Mouse (Mus musculus) lung, postnatal 0 days (tissue): ENCODE results near the gene Dhcr24.
A peak's percentile ranks its signal among the peaks of the same experiment; 100 is the strongest.

Experiments used
- CTCF ChIP-seq: IDR thresholded peaks from 2 replicates; pipeline ENCODE4 v1.5.1; 2016; ENCODE audit warnings: antibody characterized with exemption, mild to moderate bottlenecking
- EP300 ChIP-seq: IDR thresholded peaks from 2 replicates; pipeline ENCODE4 v1.6.1; 2016; ENCODE audit warnings: antibody characterized with exemption, mild to moderate bottlenecking, control low read depth

DNA sequence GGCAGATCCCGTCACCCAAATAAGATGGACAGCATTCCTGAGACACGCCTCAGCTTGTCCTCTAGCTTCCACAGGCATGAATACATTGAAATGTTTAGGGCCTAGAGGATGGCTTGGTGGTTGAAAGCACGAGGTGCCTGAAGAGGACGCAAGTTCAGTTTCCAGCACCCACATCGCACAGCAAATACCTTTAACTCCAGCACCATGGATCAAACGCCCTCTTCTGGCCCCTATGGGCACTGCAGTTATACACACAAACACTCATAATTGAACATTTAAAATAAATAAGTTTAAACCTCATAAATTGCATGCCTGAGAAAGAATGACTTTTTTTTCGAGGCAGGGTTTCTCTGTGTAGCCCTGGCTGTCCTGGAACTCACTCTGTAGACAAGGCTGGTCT, 32.8 kb downstream of the Dhcr24 start:
- TF ChIP-seq CTCF = peak; percentile 34
- TF ChIP-seq EP300 = no peak
